Mouse (Mus musculus): Measurements from ENCODE around the gene Smarcc2. TPM values are rescaled to one million over a fixed set of nuclear protein-coding genes. Genes with fewer than 3 reads are reported as not detected.

Smarcc2 gene
- polyA plus RNA-seq, 1 experiment from 2014 or later, result 149 TPM

DNA sequence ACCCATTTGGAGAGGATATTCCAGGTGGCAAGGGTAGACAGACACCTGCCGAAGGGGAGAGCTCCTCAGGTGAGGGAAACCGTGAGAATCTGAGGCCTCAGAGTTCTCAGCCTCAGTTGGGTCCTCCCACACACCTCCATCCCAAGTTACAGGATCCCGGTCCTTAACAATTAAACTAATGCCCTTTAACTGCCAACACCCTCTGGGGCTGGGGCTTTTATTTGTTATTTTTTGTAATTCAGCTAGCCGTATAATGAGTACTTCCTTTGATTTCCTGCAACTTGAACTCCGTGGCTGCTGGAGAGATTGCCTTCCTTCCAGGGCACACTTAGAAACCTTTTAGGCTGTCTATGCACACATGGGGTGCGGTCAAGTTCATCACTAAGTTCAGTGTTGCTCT lies 14.7 kb upstream of the Smarcc2 start:
- no peak for ATAC-seq (ENCODE audit: low FRiP score)
- 78% methylated on average over 6 of the region's 6 CpGs for WGBS
- Histone ChIP-seq H3K9ac (replicated peaks) (no peak overlapping the region), H3K36me3 (peaks cover 28% of the 10 kb centered on the region), H3K4me1 (no peaks in the 10 kb centered on the region), H3K4me3 (replicated peaks) (no peak overlapping the region), H3K4me2 (no peak overlapping the region), H3K27ac (replicated peaks) (no peak overlapping the region), H3K9me3 (replicated peaks) (no peaks in the 10 kb centered on the region), H3K27me3 (replicated peaks) (no peaks in the 10 kb centered on the region)

GRCm38 (mm10) chr10:128445407-128445806 lies 13.6 kb upstream of the Smarcc2 start:
- Histone ChIP-seq H3K27ac (replicated peaks) (no peak overlapping the region), H3K27me3 (replicated peaks) (no peaks in the 10 kb centered on the region), H3K9ac (replicated peaks) (no peak overlapping the region), H3K9me3 (replicated peaks) (no peaks in the 10 kb centered on the region), H3K4me2 (no peak overlapping the region), H3K4me3 (replicated peaks) (no peak overlapping the region), H3K36me3 (peaks cover 17% of the 10 kb centered on the region), H3K4me1 (no peaks in the 10 kb centered on the region)
- 92% methylated on average over 4 of the region's 4 CpGs for WGBS
- ATAC-seq (ENCODE audit: low FRiP score), result no peak

DNA sequence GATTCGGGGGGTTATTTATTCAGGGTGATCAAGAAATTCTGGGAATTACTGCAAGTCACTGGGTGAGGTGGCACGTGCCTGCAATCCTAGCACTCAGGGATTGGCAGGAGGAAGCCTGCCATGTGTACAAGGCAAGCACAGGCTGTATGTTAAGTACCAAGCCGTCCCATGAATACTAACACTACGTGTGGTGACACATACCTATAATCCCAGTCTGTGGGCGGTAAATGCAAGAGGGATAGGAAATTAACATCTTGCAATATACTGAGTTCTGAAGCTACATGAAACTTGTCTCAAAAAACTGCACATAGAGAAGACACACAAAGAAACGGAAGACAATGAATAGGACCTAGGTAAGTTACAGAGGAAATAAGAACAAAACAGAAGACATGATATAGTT lies 8.0 kb upstream of the Smarcc2 start:
- no peak for ATAC-seq (ENCODE audit: low FRiP score)
- Histone ChIP-seq H3K27me3 (replicated peaks) (no peaks in the 10 kb centered on the region), H3K36me3 (no peaks in the 10 kb centered on the region), H3K4me2 (no peak overlapping the region), H3K9me3 (replicated peaks) (no peaks in the 10 kb centered on the region), H3K4me3 (replicated peaks) (no peak overlapping the region), H3K4me1 (0 out of 2 replicates have a peak, but pooled peaks cover 4% of the 10 kb centered on the region), H3K27ac (replicated peaks) (no peak overlapping the region), H3K9ac (replicated peaks) (no peak overlapping the region)
- WGBS, result 85% methylated on average over 6 of the region's 6 CpGs

- Histone ChIP-seq H3K9ac (replicated peaks) (no peak overlapping the region), H3K27me3 (replicated peaks) (no peaks in the 10 kb centered on the region), H3K4me1 (peaks cover 11% of the 10 kb centered on the region; the same call in 1 of the 2 replicates), H3K36me3 (no peaks in the 10 kb centered on the region), H3K4me3 (replicated peaks) (no peak overlapping the region), H3K9me3 (replicated peaks) (no peaks in the 10 kb centered on the region), H3K4me2 (no peak overlapping the region), H3K27ac (replicated peaks) (no peak overlapping the region)
- no peak for ATAC-seq (ENCODE audit: low FRiP score)
- WGBS, result 75% methylated on average over 3 of the region's 3 CpGs
Measured at GRCm38 (mm10) chr10:128454471-128454870, 4.6 kb upstream of the Smarcc2 start.

GRCm38 (mm10) chr10:128455280-128455679 lies 3.8 kb upstream of the Smarcc2 start:
- WGBS, result 6% methylated on average over 6 of the region's 6 CpGs
- Histone ChIP-seq H3K9ac (replicated peaks) (0 out of 2 replicates have a peak overlapping the region, but pooled peaks have one; percentile 6), H3K4me1 (peaks cover 13% of the 10 kb centered on the region), H3K36me3 (no peaks in the 10 kb centered on the region), H3K4me2 (peak overlapping the region; percentile 43), H3K27ac (replicated peaks) (no peak overlapping the region), H3K27me3 (replicated peaks) (no peaks in the 10 kb centered on the region), H3K4me3 (replicated peaks) (no peak overlapping the region; the same call in 1 of the 2 replicates), H3K9me3 (replicated peaks) (no peaks in the 10 kb centered on the region)
- no peak for ATAC-seq (ENCODE audit: low FRiP score)

DNA sequence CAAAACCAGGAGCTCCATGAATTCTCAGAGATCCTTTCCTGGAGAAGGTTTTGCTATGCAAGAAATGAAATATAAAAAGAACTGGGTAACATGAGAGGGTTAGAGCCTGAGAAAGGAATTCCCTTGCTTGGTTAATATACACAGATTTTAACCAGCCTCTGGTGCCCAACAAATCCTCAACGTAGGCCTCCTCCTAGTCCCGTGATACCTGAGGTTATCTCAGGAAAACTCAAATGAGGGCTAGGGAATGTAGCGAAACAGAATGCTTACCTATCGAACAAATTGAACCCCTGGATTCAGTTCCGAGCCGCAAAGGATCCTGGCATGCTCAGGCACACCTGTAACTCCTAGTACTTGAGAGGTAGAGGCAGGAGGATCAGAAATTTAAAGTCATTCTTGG lies 1.4 kb upstream of the Smarcc2 start:
- Histone ChIP-seq H3K36me3 (peaks cover 14% of the 10 kb centered on the region), H3K4me1 (peaks cover 24% of the 10 kb centered on the region), H3K9ac (replicated peaks) (no peak overlapping the region), H3K4me3 (replicated peaks) (peak overlapping the region; percentile 70), H3K9me3 (replicated peaks) (no peaks in the 10 kb centered on the region), H3K4me2 (peak overlapping the region; percentile 62), H3K27ac (replicated peaks) (no peak overlapping the region), H3K27me3 (replicated peaks) (no peaks in the 10 kb centered on the region)
- WGBS, result 86% methylated on average over 6 of the region's 6 CpGs
- no peak for ATAC-seq (ENCODE audit: low FRiP score)

DNA sequence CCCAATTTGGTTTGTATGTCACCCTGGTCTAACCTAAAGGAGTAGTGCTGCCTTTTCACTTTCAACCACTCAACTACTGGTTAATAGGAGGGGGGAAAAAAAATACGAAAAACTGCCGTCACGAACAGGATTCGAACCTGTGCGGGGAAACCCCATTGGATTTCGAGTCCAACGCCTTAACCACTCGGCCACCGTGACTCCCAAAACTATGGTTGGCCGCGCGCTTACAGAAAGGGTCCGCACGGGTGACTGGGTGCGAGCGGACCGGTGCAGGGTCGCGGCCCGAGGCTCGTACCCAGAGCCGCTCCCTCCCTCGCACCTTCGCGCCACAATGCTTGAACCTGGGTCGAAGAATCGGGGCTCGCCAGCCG lies 715 bp upstream of the Smarcc2 start:
- Histone ChIP-seq H3K27me3 (replicated peaks) (no peaks in the 10 kb centered on the region), H3K9me3 (replicated peaks) (no peaks in the 10 kb centered on the region), H3K4me1 (peaks cover 24% of the 10 kb centered on the region), H3K4me2 (peak overlapping the region; percentile 62), H3K27ac (replicated peaks) (peak overlapping the region; percentile 96), H3K9ac (replicated peaks) (peak overlapping the region; percentile 94), H3K36me3 (peaks cover 20% of the 10 kb centered on the region), H3K4me3 (replicated peaks) (peak overlapping the region; percentile 70)
- WGBS, result under 1% methylated on average over 29 of the region's 29 CpGs
- ATAC-seq (ENCODE audit: low FRiP score), result peak; percentile 71

DNA sequence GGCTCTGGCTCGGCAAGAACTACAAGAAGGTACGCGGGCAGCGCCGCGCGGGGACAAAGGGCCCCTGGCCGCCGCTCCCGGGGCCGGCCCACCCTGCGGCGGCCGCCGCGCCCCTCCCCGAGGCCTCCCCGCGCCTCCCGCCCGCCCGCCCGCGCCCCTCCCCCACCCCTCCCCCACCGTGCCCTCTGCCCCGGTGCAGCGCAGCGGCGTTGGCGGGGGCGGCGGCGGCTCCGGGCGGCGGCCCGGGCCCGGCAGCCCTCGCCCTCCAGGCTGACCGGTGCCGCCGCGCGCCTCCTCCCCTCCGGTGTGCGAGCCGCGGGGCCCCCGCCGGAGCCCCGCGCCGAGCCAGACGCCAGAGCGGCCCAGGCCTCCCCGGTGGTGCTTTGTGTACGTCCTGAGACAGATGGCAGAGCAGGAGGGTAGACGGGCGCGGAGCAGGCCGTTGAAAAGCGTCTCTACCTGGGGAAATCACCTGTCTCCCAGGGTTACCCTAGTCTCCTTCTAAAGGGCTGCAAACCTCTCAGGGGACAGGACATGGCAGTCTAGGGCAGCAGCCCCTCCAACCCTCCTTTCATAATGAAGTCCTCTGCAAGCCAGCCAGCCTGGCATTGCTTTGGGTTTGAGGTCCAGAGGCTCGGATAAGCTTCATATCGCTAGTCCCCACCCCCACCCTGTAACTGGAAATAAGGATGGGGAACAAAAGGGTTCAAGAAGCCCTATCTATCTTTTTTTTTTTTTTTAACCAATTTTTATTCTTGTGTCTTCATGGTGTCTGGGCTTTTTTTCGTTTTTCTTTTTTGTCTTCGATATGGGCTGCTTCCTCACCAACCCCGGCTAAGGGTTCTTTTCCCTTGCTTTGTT lies 591 bp downstream of the Smarcc2 start:
- Histone ChIP-seq H3K36me3 (peaks cover 33% of the 10 kb centered on the region), H3K9me3 (replicated peaks) (no peaks in the 10 kb centered on the region), H3K4me1 (peaks cover 24% of the 10 kb centered on the region), H3K4me3 (replicated peaks) (peak overlapping the region; percentile 70), H3K4me2 (peak overlapping the region; percentile 83), H3K9ac (replicated peaks) (peak overlapping the region; percentile 94), H3K27me3 (replicated peaks) (no peaks in the 10 kb centered on the region), H3K27ac (replicated peaks) (peak overlapping the region; percentile 96)
- ATAC-seq (ENCODE audit: low FRiP score), result peak; percentile 50
- 0% methylated on average over 38 of the region's 67 CpGs for WGBS

DNA sequence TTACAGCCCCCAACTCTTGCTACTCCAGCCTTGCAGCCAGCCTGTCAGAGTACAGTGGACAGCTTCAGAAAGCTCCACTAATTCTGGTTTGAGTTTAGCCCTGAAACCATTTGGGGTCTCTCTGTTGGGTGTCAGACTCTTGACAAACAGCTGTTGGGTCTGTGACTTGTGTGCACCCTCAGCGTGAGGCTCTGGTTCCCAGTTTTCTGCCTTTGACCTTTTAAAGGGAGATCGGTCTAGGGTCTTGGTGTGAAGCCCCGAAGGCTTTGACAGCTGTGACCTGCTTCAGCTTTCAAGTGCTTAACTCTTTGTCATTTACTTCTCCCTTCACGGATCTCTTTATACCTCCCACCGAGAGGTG lies 1.2 kb downstream of the Smarcc2 start:
- Histone ChIP-seq H3K9me3 (replicated peaks) (no peaks in the 10 kb centered on the region), H3K4me1 (peaks cover 20% of the 10 kb centered on the region), H3K4me2 (peak overlapping the region; percentile 83), H3K27me3 (replicated peaks) (no peaks in the 10 kb centered on the region), H3K36me3 (peaks cover 38% of the 10 kb centered on the region), H3K4me3 (replicated peaks) (peak overlapping the region; percentile 70), H3K9ac (replicated peaks) (peak overlapping the region; percentile 94), H3K27ac (replicated peaks) (peak overlapping the region; percentile 96)
- ATAC-seq (ENCODE audit: low FRiP score), result no peak
- under 1% methylated on average over 5 of the region's 5 CpGs for WGBS

- H3K9ac ChIP-seq (replicated peaks), result no peak overlapping the region
- H3K36me3 ChIP-seq, result peaks cover 92% of the 10 kb centered on the region
- H3K27me3 ChIP-seq (replicated peaks), result no peaks in the 10 kb centered on the region
- no peak overlapping the region for H3K4me2 ChIP-seq
- H3K27ac ChIP-seq (replicated peaks), result no peak overlapping the region
- 92% methylated on average over 10 of the region's 12 CpGs for WGBS
- no peaks in the 10 kb centered on the region for H3K4me1 ChIP-seq
- ATAC-seq (ENCODE audit: low FRiP score), result no peak
- no peaks in the 10 kb centered on the region for H3K9me3 ChIP-seq (replicated peaks)
- H3K4me3 ChIP-seq (replicated peaks), result no peak overlapping the region
Measured at GRCm38 (mm10) chr10:128474366-128474765, 15.3 kb downstream of the Smarcc2 start.

DNA sequence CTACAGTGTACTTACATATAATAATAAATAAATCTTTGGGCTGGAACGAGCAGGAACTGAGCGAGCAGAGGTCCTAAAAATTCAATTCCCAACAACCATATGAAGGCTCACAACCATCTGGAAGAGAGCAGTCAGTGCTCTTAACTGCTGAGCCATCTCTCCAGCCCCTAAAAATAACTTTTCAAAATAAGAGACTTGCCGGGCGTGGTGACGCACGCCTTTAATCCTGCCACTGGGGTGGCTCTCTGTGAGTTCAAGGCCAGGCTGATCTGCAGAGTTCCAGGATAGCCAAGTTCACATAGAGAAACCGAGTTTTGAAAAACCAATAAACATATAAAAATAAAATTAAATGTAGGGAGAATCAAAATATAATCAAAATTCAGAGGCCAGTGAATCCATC lies 27.3 kb downstream of the Smarcc2 start:
- H3K27me3 ChIP-seq (replicated peaks), result no peaks in the 10 kb centered on the region
- no peaks in the 10 kb centered on the region for H3K9me3 ChIP-seq (replicated peaks)
- H3K4me3 ChIP-seq (replicated peaks), result no peak overlapping the region
- H3K27ac ChIP-seq (replicated peaks), result no peak overlapping the region
- peaks cover 19% of the 10 kb centered on the region for H3K4me1 ChIP-seq
- H3K4me2 ChIP-seq, result no peak overlapping the region
- H3K36me3 ChIP-seq, result peaks cover 96% of the 10 kb centered on the region
- H3K9ac ChIP-seq (replicated peaks), result no peak overlapping the region
- WGBS, result 94% methylated on average over 7 of the region's 7 CpGs
- ATAC-seq (ENCODE audit: low FRiP score), result no peak

All from neural tube, embryonic 15.5 days (tissue).